Mouse (Mus musculus): ENCODE results near the gene Bbs9.

- TF ChIP-seq CTCF (IDR thresholded peaks at IDR 0.05; ENCODE audit: control insufficient read depth, insufficient read depth, insufficient read length) (no peak), CEBPB (IDR thresholded peaks at IDR 0.05; ENCODE audit: low read depth) (no peak), FOSL1 (IDR thresholded peaks at IDR 0.05; ENCODE audit: insufficient read depth, low read length, poor library complexity, severe bottlenecking) (no peak), USF1 (IDR thresholded peaks at IDR 0.05; ENCODE audit: low read depth) (no peak), MAX (IDR thresholded peaks at IDR 0.05) (no peak), MYOD1 (IDR thresholded peaks at IDR 0.05; ENCODE audit: control insufficient read depth, insufficient read length, low read depth) (no peak)
Measured at GRCm38 (mm10) chr9:22707166-22707913, 231.8 kb downstream of the Bbs9 start.
